Mouse (Mus musculus) bone marrow macrophage, adult 2 months (primary cell): ENCODE results near the gene Lpar1. TPM values are rescaled to one million over a fixed set of nuclear protein-coding genes. Genes with fewer than 3 reads are reported as not detected.

ENCODE experiments used
- H3K27ac ChIP-seq: 2 replicates; pipeline ENCODE4 v1.5.1; 2012; ENCODE audit warnings: low read depth, low read length; ENCODE audit not compliant: insufficient read depth
- H3K4me1 ChIP-seq: 2 replicates; pipeline ENCODE4 v1.6.1; 2012; ENCODE audit warnings: low read length; ENCODE audit not compliant: control insufficient read depth, insufficient read depth
- H3K4me3 ChIP-seq: 2 replicates; pipeline ENCODE4 v1.5.1; 2012; ENCODE audit warnings: mild to moderate bottlenecking, low read length, moderate library complexity; ENCODE audit not compliant: insufficient read depth
- CTCF ChIP-seq: IDR thresholded peaks from 2 replicates; pipeline ENCODE4 v1.5.1; 2012; ENCODE audit warnings: low read depth, mild to moderate bottlenecking, low read length, moderate library complexity
- POLR2A ChIP-seq: IDR thresholded peaks from 2 replicates; pipeline ENCODE4 v1.6.1; 2012; ENCODE audit warnings: mild to moderate bottlenecking, low read depth, low read length, borderline replicate concordance
- polyA plus RNA-seq: library from polyadenylated mRNA; stranded (reverse); fragments of >200 nt; gene quantifications from 2 replicates; pipeline ENCODE4 v1.2.4, GENCODE M21; 2012; ENCODE audit not compliant: missing spikeins, insufficient read depth, insufficient read length

Lpar1 gene
- polyA plus RNA-seq, 1 experiment, result 5.5 TPM

GRCm38 (mm10) chr4:58497284-58497683 lies 56.4 kb downstream of the Lpar1 start:
- Histone ChIP-seq H3K4me1 (no peaks in the 10 kb centered on the region), H3K27ac (no peak overlapping the region), H3K4me3 (no peak overlapping the region)
- TF ChIP-seq POLR2A, result no peak
- TF ChIP-seq CTCF, result no peak

- no peak overlapping the region for H3K27ac ChIP-seq
- H3K4me1 ChIP-seq, result no peaks in the 10 kb centered on the region
- H3K4me3 ChIP-seq, result no peak overlapping the region
- no peak for TF ChIP-seq CTCF
- no peak for TF ChIP-seq POLR2A
Observed at GRCm38 (mm10) chr4:58496743-58497142, 57.0 kb downstream of the Lpar1 start.

DNA sequence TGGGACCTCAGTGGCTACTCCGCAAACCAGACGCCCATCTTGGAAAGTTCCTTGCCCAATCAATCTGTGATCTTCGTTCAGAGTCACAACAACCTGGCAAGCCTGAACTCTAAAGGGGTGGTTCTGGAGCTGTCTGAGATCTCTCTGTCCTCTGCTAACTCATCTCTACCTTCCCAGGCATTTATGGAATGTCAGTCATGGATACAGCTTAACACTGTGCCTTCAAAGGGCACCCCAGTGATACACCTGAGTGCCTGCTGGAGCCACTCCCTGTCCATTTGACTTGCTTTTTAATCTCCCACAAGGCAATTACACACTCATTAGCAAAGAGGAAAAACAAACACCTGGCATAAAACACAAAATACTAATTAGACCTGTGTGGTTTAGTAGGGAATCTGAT lies 62.0 kb downstream of the Lpar1 start:
- Histone ChIP-seq H3K27ac (no peak overlapping the region), H3K4me3 (no peak overlapping the region), H3K4me1 (no peaks in the 10 kb centered on the region)
- TF ChIP-seq CTCF, result no peak
- no peak for TF ChIP-seq POLR2A

DNA sequence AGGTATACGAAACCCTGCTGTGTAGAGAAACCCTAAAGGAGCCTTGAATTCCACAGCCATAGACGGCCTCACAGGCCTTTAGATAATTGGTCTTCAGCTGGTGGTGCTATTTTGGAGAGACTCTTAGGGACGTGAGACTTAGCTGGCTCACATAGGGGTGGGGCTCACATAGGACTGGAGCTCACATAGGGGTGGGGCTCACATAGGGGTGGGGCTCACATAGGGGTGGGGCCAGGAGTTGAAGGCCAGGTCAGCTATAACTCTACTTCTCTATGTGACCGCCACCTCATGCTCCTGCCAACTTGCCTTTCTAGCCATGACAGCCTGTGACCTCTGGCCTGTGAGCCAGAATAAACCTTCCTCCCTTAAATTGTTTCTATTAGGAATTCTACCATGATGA lies 63.3 kb downstream of the Lpar1 start:
- TF ChIP-seq CTCF (no peak), POLR2A (no peak)
- H3K27ac ChIP-seq, result no peak overlapping the region
- H3K4me1 ChIP-seq, result no peaks in the 10 kb centered on the region
- no peak overlapping the region for H3K4me3 ChIP-seq

GRCm38 (mm10) chr4:58478564-58478963 lies 75.1 kb downstream of the Lpar1 start:
- TF ChIP-seq CTCF (no peak), POLR2A (no peak)
- Histone ChIP-seq H3K27ac (no peak overlapping the region), H3K4me3 (no peak overlapping the region)

GRCm38 (mm10) chr4:58477691-58478090 lies 76.0 kb downstream of the Lpar1 start:
- H3K27ac ChIP-seq, result no peak overlapping the region
- no peak for TF ChIP-seq POLR2A
- no peak for TF ChIP-seq CTCF
- H3K4me1 ChIP-seq, result no peaks in the 10 kb centered on the region

More at GRCm38 (mm10) chr4:58478564-58478963, 75.1 kb downstream of the Lpar1 start:
- H3K4me1 ChIP-seq, result no peaks in the 10 kb centered on the region

GRCm38 (mm10) chr4:58471203-58471910 lies 82.3 kb downstream of the Lpar1 start:
- TF ChIP-seq CTCF, result no peak
- TF ChIP-seq POLR2A, result no peak
- peaks cover 5% of the 10 kb centered on the region for H3K4me1 ChIP-seq
- H3K27ac ChIP-seq, result no peak overlapping the region
- no peak overlapping the region for H3K4me3 ChIP-seq

More at GRCm38 (mm10) chr4:58477691-58478090, 76.0 kb downstream of the Lpar1 start:
- H3K4me3 ChIP-seq, result no peak overlapping the region

- H3K4me3 ChIP-seq, result no peak overlapping the region
- no peak overlapping the region for H3K27ac ChIP-seq
- H3K4me1 ChIP-seq, result peaks cover 5% of the 10 kb centered on the region
- no peak for TF ChIP-seq POLR2A
- TF ChIP-seq CTCF, result no peak
Observed at GRCm38 (mm10) chr4:58469651-58470592, 83.8 kb downstream of the Lpar1 start.

GRCm38 (mm10) chr4:58469035-58469434 lies 84.7 kb downstream of the Lpar1 start:
- H3K4me3 ChIP-seq, result no peak overlapping the region
- no peak overlapping the region for H3K27ac ChIP-seq
- H3K4me1 ChIP-seq, result peaks cover 5% of the 10 kb centered on the region
- TF ChIP-seq CTCF, result no peak
- no peak for TF ChIP-seq POLR2A

- Histone ChIP-seq H3K4me1 (peaks cover 19% of the 10 kb centered on the region), H3K27ac (no peak overlapping the region), H3K4me3 (no peak overlapping the region)
- TF ChIP-seq CTCF (no peak), POLR2A (no peak)
Observed at GRCm38 (mm10) chr4:58465586-58465985, 88.1 kb downstream of the Lpar1 start.
